Mouse (Mus musculus) heart, embryonic 15.5 days (tissue): Measurements from ENCODE around the gene Ffar2. TPM values are rescaled to one million over a fixed set of nuclear protein-coding genes. Genes with fewer than 3 reads are reported as not detected.

Experiments
- ATAC-seq: fragments of 200-750 bp; cut with Nextera tagmentation; replicated peaks from 2 replicates; pipeline ENCODE4 v1.8.0; 2017; ENCODE audit warnings: low read depth, moderate TSS enrichment; ENCODE audit not compliant: insufficient number of reproducible peaks, insufficient read depth, low FRiP score
- H3K27ac ChIP-seq: fragments of 300-500 bp; sonication (generic); 2 replicates; pipeline ENCODE4 v1.5.1; 2015; ENCODE audit warnings: mild to moderate bottlenecking, inconsistent platforms
- H3K27me3 ChIP-seq: fragments of 300-500 bp; sonication (generic); 2 replicates; pipeline ENCODE4 v1.6.1; 2015; ENCODE audit warnings: inconsistent platforms
- H3K36me3 ChIP-seq: fragments of 300-500 bp; sonication (generic); 2 replicates; pipeline ENCODE4 v1.6.1; 2015; ENCODE audit warnings: mild to moderate bottlenecking, inconsistent platforms
- H3K4me1 ChIP-seq: fragments of 300-500 bp; sonication (generic); replicated peaks from 2 replicates; pipeline ENCODE4 v1.6.1; 2015; ENCODE audit warnings: inconsistent platforms
- H3K4me2 ChIP-seq: fragments of 300-500 bp; sonication (generic); 2 replicates; pipeline ENCODE4 v1.6.1; 2015; ENCODE audit warnings: inconsistent platforms, mild to moderate bottlenecking, moderate library complexity
- H3K4me3 ChIP-seq: fragments of 300-500 bp; sonication (generic); 2 replicates; pipeline ENCODE4 v1.5.1; 2015; ENCODE audit warnings: mild to moderate bottlenecking, inconsistent platforms
- H3K9ac ChIP-seq: fragments of 300-500 bp; sonication (generic); 2 replicates; pipeline ENCODE4 v1.6.1; 2015; ENCODE audit warnings: mild to moderate bottlenecking, inconsistent platforms
- H3K9me3 ChIP-seq: fragments of 300-500 bp; sonication (generic); replicated peaks from 2 replicates; pipeline ENCODE4 v1.6.1; 2016; ENCODE audit warnings: inconsistent platforms
- WGBS: fragments of 180-500 bp; shearing (Covaris S2); methylation state at CpG from one replicate; pipeline ENCODE4 v1.1.7; 2015; ENCODE audit warnings: mixed read lengths; 5-methylcytosine and 5-hydroxymethylcytosine counted together
- polyA plus RNA-seq: library from polyadenylated mRNA; unstranded; fragments of >200 nt; fragmentation: Nextera tagmentation; extraction: Ambion mirVana; gene quantifications from 2 replicates; pipeline ENCODE4 v1.2.1, GENCODE M21; 2015

Gene Ffar2
- polyA plus RNA-seq, 1 experiment from 2014 or later: 0.20 TPM

GRCm38 (mm10) chr7:30794921-30795320, 28.7 kb downstream of the Ffar2 start:
- H3K27ac ChIP-seq: no peak overlapping the region
- no peak overlapping the region for H3K4me2 ChIP-seq
- no peak for ATAC-seq
- H3K9me3 ChIP-seq: 0 out of 2 replicates have a peak, but pooled peaks cover under 1% of the 10 kb centered on the region
- H3K9ac ChIP-seq: no peak overlapping the region
- no peak overlapping the region for H3K4me3 ChIP-seq
- no peaks in the 10 kb centered on the region for H3K36me3 ChIP-seq
- H3K4me1 ChIP-seq: no peaks in the 10 kb centered on the region
- H3K27me3 ChIP-seq: peaks cover 7% of the 10 kb centered on the region; the same call in 1 of the 2 replicates

GRCm38 (mm10) chr7:30791921-30792320, 31.7 kb downstream of the Ffar2 start:
- no peak overlapping the region for H3K4me3 ChIP-seq
- 18% methylated on average over 9 of the region's 9 CpGs for WGBS
- no peak overlapping the region for H3K4me2 ChIP-seq
- no peaks in the 10 kb centered on the region for H3K36me3 ChIP-seq
- H3K9ac ChIP-seq: no peak overlapping the region
- no peaks in the 10 kb centered on the region for H3K9me3 ChIP-seq
- no peaks in the 10 kb centered on the region for H3K4me1 ChIP-seq
- ATAC-seq: no peak
- no peak overlapping the region for H3K27ac ChIP-seq
- H3K27me3 ChIP-seq: peaks cover 16% of the 10 kb centered on the region; the same call in 1 of the 2 replicates

- H3K9me3 ChIP-seq: no peaks in the 10 kb centered on the region
- no peaks in the 10 kb centered on the region for H3K4me1 ChIP-seq
- H3K27me3 ChIP-seq: peaks cover 16% of the 10 kb centered on the region; the same call in 1 of the 2 replicates
- no peak overlapping the region for H3K4me2 ChIP-seq
- H3K9ac ChIP-seq: no peak overlapping the region
- ATAC-seq: no peak
- 71% methylated on average over 10 of the region's 10 CpGs for WGBS
- H3K4me3 ChIP-seq: no peak overlapping the region
- no peaks in the 10 kb centered on the region for H3K36me3 ChIP-seq
- H3K27ac ChIP-seq: no peak overlapping the region
Observed at GRCm38 (mm10) chr7:30790141-30790540, 33.4 kb downstream of the Ffar2 start.

GRCm38 (mm10) chr7:30787377-30788022, 36.1 kb downstream of the Ffar2 start, which contains the start of gene Krtdap:
TSS of gene Krtdap (plus strand) at chr7:30787896.
- H3K4me2 ChIP-seq: no peak within 1 kb of the TSS
- H3K9me3 ChIP-seq: no peaks in the 10 kb centered on the region
- H3K27me3 ChIP-seq: peaks cover 16% of the 10 kb centered on the region; the same call in 1 of the 2 replicates
- 38% methylated on average over 15 of the region's 15 CpGs for WGBS
- H3K4me3 ChIP-seq: no peak within 1 kb of the TSS
- ATAC-seq: no peak
- H3K4me1 ChIP-seq: no peaks in the 10 kb centered on the region
- H3K36me3 ChIP-seq: no peaks in the 10 kb centered on the region
- H3K9ac ChIP-seq: no peak within 1 kb of the TSS
- H3K27ac ChIP-seq: no peak within 1 kb of the TSS

- no peak for ATAC-seq
- WGBS: 73% methylated on average over 13 of the region's 13 CpGs
- no peak overlapping the region for H3K4me2 ChIP-seq
- H3K27me3 ChIP-seq: peaks cover 13% of the 10 kb centered on the region; the same call in 1 of the 2 replicates
- H3K9me3 ChIP-seq: no peaks in the 10 kb centered on the region
- H3K27ac ChIP-seq: no peak overlapping the region
- no peaks in the 10 kb centered on the region for H3K4me1 ChIP-seq
- H3K9ac ChIP-seq: no peak overlapping the region
- no peak overlapping the region for H3K4me3 ChIP-seq
- no peaks in the 10 kb centered on the region for H3K36me3 ChIP-seq
Observed at GRCm38 (mm10) chr7:30785721-30786546, 37.6 kb downstream of the Ffar2 start.

GRCm38 (mm10) chr7:30785154-30785553, 38.4 kb downstream of the Ffar2 start:
- H3K9ac ChIP-seq: no peak overlapping the region
- no peaks in the 10 kb centered on the region for H3K9me3 ChIP-seq
- 72% methylated on average over 1 of the region's 1 CpGs for WGBS
- no peak overlapping the region for H3K27ac ChIP-seq
- ATAC-seq: no peak
- no peak overlapping the region for H3K4me2 ChIP-seq
- H3K4me1 ChIP-seq: no peaks in the 10 kb centered on the region
- no peak overlapping the region for H3K4me3 ChIP-seq
- H3K36me3 ChIP-seq: no peaks in the 10 kb centered on the region
- peaks cover 9% of the 10 kb centered on the region; the same call in 1 of the 2 replicates for H3K27me3 ChIP-seq

GRCm38 (mm10) chr7:30782658-30783057, 40.9 kb downstream of the Ffar2 start:
- Histone ChIP-seq H3K27me3 (no peaks in the 10 kb centered on the region), H3K4me2 (no peak overlapping the region), H3K9me3 (no peaks in the 10 kb centered on the region), H3K4me1 (no peaks in the 10 kb centered on the region), H3K27ac (no peak overlapping the region), H3K9ac (no peak overlapping the region), H3K36me3 (no peaks in the 10 kb centered on the region), H3K4me3 (no peak overlapping the region)
- ATAC-seq: no peak
- 67% methylated on average over 3 of the region's 3 CpGs for WGBS

- no peak for ATAC-seq
- 61% methylated on average over 4 of the region's 4 CpGs for WGBS
Observed at GRCm38 (mm10) chr7:30781792-30782191, 41.8 kb downstream of the Ffar2 start.

GRCm38 (mm10) chr7:30777911-30778310, 45.7 kb downstream of the Ffar2 start:
- 75% methylated on average over 1 of the region's 1 CpGs for WGBS
- Histone ChIP-seq H3K4me3 (no peak overlapping the region), H3K4me2 (no peak overlapping the region), H3K36me3 (no peaks in the 10 kb centered on the region), H3K9ac (no peak overlapping the region), H3K4me1 (no peaks in the 10 kb centered on the region), H3K27ac (no peak overlapping the region), H3K9me3 (no peaks in the 10 kb centered on the region), H3K27me3 (no peaks in the 10 kb centered on the region)
- no peak for ATAC-seq

More at GRCm38 (mm10) chr7:30781792-30782191, 41.8 kb downstream of the Ffar2 start:
- Histone ChIP-seq H3K4me1 (no peaks in the 10 kb centered on the region), H3K36me3 (no peaks in the 10 kb centered on the region), H3K9ac (no peak overlapping the region), H3K27ac (no peak overlapping the region), H3K4me2 (no peak overlapping the region), H3K9me3 (no peaks in the 10 kb centered on the region), H3K4me3 (no peak overlapping the region), H3K27me3 (no peaks in the 10 kb centered on the region)

- Histone ChIP-seq H3K36me3 (no peaks in the 10 kb centered on the region), H3K27me3 (no peaks in the 10 kb centered on the region), H3K27ac (no peak overlapping the region), H3K9ac (no peak overlapping the region), H3K9me3 (no peaks in the 10 kb centered on the region), H3K4me3 (no peak overlapping the region), H3K4me1 (no peaks in the 10 kb centered on the region), H3K4me2 (no peak overlapping the region)
- ATAC-seq: no peak
- WGBS: 45% methylated on average over 7 of the region's 7 CpGs
Observed at GRCm38 (mm10) chr7:30777081-30777579, 46.4 kb downstream of the Ffar2 start.

GRCm38 (mm10) chr7:30776104-30776503, 47.5 kb downstream of the Ffar2 start:
- Histone ChIP-seq H3K27ac (no peak overlapping the region), H3K27me3 (no peaks in the 10 kb centered on the region), H3K9ac (no peak overlapping the region), H3K4me2 (no peak overlapping the region), H3K36me3 (no peaks in the 10 kb centered on the region), H3K4me3 (no peak overlapping the region), H3K9me3 (no peaks in the 10 kb centered on the region), H3K4me1 (no peaks in the 10 kb centered on the region)
- ATAC-seq: no peak
- 73% methylated on average over 9 of the region's 9 CpGs for WGBS
